Mouse (Mus musculus) gastrocnemius, postnatal 25 days (tissue): Measurements from ENCODE around the gene B3gat3. TPM values are rescaled to one million over a fixed set of nuclear protein-coding genes. Genes with fewer than 3 reads are reported as not detected.

ENCODE experiments used
- microRNA-seq, 2 experiments: library from miRNA; unstranded; fragments of <30 nt; microRNA quantifications; one replicate each; pipeline ENCODE4 v1.2.0; 2021; ENCODE audit warnings: borderline replicate concordance in 2 of 2
- total RNA-seq, 2 experiments: library from RNA; stranded (reverse); gene quantifications; 1 replicate in 1 of 2; 2 replicates in 1 of 2; pipeline ENCODE4 v1.2.3; 2021

Gene B3gat3
- total RNA-seq, 2 experiments from 2014 or later, result 27.2 to 28.3 TPM

Small RNA genes lying within 50 kb of the gene (microRNA-seq; reads per million reads assigned to microRNA genes)
- 0 to 0.74 reads per million in 2 experiments for gene Mir5136

Other genes with a start within 250 kb of the B3gat3 start
- 10 to 100 TPM; 26.7 to 34.6 TPM for gene Slc3a2, start 197.0 kb upstream of the B3gat3 start, total RNA-seq
- gene Wdr74, start 184.5 kb upstream of the B3gat3 start, total RNA-seq, result 10 to 100 TPM; 16.9 to 18.2 TPM
- not detected for gene 1700092M07Rik, start 179.7 kb upstream of the B3gat3 start, total RNA-seq
- 10 to 100 TPM; 20.9 to 21.6 TPM for gene Stx5a, start 179.0 kb upstream of the B3gat3 start, total RNA-seq
- gene Nxf1, start 163.3 kb upstream of the B3gat3 start, total RNA-seq, result 10 to 100 TPM; 32.4 to 33.8 TPM
- gene Tmem223, start 149.4 kb upstream of the B3gat3 start, total RNA-seq, result 10 to 100 TPM; 82.8 to 87.5 TPM
- gene Tmem179b, start 145.9 kb upstream of the B3gat3 start, total RNA-seq, result 1 to 10 TPM; 8.3 to 9.8 TPM
- gene Taf6l, start 134.0 kb upstream of the B3gat3 start, total RNA-seq, result 1 to 10 TPM; 4.8 to 5.8 TPM
- gene Polr2g, start 121.8 kb upstream of the B3gat3 start, total RNA-seq, result 10 to 100 TPM; 29.3 to 34.7 TPM
- gene Zbtb3, start 117.8 kb upstream of the B3gat3 start, total RNA-seq, result under 1 TPM; 0.43 to 0.56 TPM
- 10 to 100 TPM; 10.9 to 13.1 TPM for gene Ttc9c, start 101.0 kb upstream of the B3gat3 start, total RNA-seq
- 10 to 100 TPM; 34.7 to 38.6 TPM for gene Hnrnpul2, start 100.4 kb upstream of the B3gat3 start, total RNA-seq
- not detected for gene AC129217.1, start 90.6 kb upstream of the B3gat3 start, total RNA-seq
- 10 to 100 TPM; 15.7 to 20.8 TPM for gene Bscl2, start 82.9 kb upstream of the B3gat3 start, total RNA-seq
- gene Gng3, start 81.2 kb upstream of the B3gat3 start, total RNA-seq, result not detected
- gene Lrrn4cl, start 69.6 kb upstream of the B3gat3 start, total RNA-seq, result 10 to 100 TPM in 1 of 2 experiments, 1 to 10 TPM in 1; 6.8 to 10.9 TPM
- 100 to 1,000 TPM; 190 to 208 TPM for gene Ubxn1, start 48.9 kb upstream of the B3gat3 start, total RNA-seq
- 10 to 100 TPM; 50.8 to 57.0 TPM for gene Uqcc3, start 39.5 kb upstream of the B3gat3 start, total RNA-seq
- 10 to 100 TPM in 1 of 2 experiments, 1 to 10 TPM in 1; 4.8 to 10.3 TPM for gene Lbhd1, start 36.6 kb upstream of the B3gat3 start, total RNA-seq
- not detected for gene Gm49403, start 36.4 kb upstream of the B3gat3 start, total RNA-seq
- 10 to 100 TPM; 13.1 to 18.0 TPM for gene 1810009A15Rik, start 31.5 kb upstream of the B3gat3 start, total RNA-seq
- not detected for gene Gm49416, start 31.4 kb upstream of the B3gat3 start, total RNA-seq
- gene Ints5, start 27.4 kb upstream of the B3gat3 start, total RNA-seq, result 1 to 10 TPM; 8.3 to 9.4 TPM
- 10 to 100 TPM; 23.1 to 25.9 TPM for gene Ganab, start 22.3 kb upstream of the B3gat3 start, total RNA-seq
- 10 to 100 TPM in 1 of 2 experiments, 1 to 10 TPM in 1; 6.7 to 18.4 TPM for gene Rom1, start 9.0 kb downstream of the B3gat3 start, total RNA-seq
- 1 to 10 TPM; 6.0 to 7.2 TPM for gene Eml3, start 9.2 kb downstream of the B3gat3 start, total RNA-seq
- 10 to 100 TPM; 19.5 to 21.9 TPM for gene Mta2, start 21.5 kb downstream of the B3gat3 start, total RNA-seq
- gene Tut1, start 33.5 kb downstream of the B3gat3 start, total RNA-seq, result 1 to 10 TPM; 5.7 to 7.2 TPM
- gene Eef1g, start 46.7 kb downstream of the B3gat3 start, total RNA-seq, result 100 to 1,000 TPM; 464 to 492 TPM
- gene Ahnak, start 68.9 kb downstream of the B3gat3 start, total RNA-seq, result 100 to 1,000 TPM; 183 to 204 TPM
- not detected for gene Scgb1a1, start 167.6 kb downstream of the B3gat3 start, total RNA-seq
- 10 to 100 TPM; 25.1 to 26.0 TPM for gene Asrgl1, start 215.3 kb downstream of the B3gat3 start, total RNA-seq